Mouse (Mus musculus): ENCODE measurements at regions not wholly inside any gene's neighbourhood (a gene's known extent, or its start where the extent isn't known, plus 50 kb on each side); places are given as distances from the start of the nearest gene placed in this dataset.

GRCm38 (mm10) chrX:146231866-146232590, 727.0 kb upstream of the Amot start:
- Histone ChIP-seq H3K4me1 (replicated peaks) (no peaks in the 10 kb centered on the region), H3K9me3 (replicated peaks) (no peaks in the 10 kb centered on the region), H3K27me3 (no peaks in the 10 kb centered on the region), H3K4me2 (no peak overlapping the region), H3K4me3 (replicated peaks) (no peak overlapping the region), H3K27ac (peak overlapping the region; percentile 70; the same call in 1 of the 2 replicates), H3K36me3 (no peaks in the 10 kb centered on the region), H3K9ac (no peak overlapping the region)
- ATAC-seq (ENCODE audit: low read depth) (peak; percentile 96), DNase-seq (no peak)

DNA sequence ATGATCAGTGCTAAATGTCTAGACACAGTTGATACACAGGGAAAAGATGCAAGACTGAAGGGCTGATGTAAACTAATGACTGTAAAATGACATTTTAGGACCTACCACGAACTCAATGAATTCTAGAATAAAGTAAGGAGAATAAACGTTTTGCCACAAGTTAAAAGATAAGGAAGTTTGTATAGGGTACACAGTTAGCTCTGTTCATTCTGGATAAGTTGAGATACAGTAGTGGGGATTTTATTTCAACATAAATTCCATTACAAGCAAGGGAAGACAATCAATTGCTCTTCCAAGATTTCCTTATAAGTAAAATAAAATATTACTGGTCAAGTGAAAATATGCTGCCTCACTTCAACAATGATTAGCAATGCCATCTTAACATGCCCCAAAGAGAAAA, 727.8 kb upstream of the Amot start:
- Histone ChIP-seq H3K9me3 (replicated peaks) (no peaks in the 10 kb centered on the region), H3K27ac (no peak overlapping the region), H3K4me1 (replicated peaks) (no peaks in the 10 kb centered on the region), H3K4me2 (no peak overlapping the region), H3K27me3 (no peaks in the 10 kb centered on the region), H3K9ac (no peak overlapping the region), H3K4me3 (replicated peaks) (no peak overlapping the region), H3K36me3 (no peaks in the 10 kb centered on the region)
- DNase-seq: no peak
- 25% methylated on average over 2 of the region's 2 CpGs for WGBS (ENCODE audit: insufficient replicate concordance)
- ATAC-seq (ENCODE audit: low read depth): no peak

DNA sequence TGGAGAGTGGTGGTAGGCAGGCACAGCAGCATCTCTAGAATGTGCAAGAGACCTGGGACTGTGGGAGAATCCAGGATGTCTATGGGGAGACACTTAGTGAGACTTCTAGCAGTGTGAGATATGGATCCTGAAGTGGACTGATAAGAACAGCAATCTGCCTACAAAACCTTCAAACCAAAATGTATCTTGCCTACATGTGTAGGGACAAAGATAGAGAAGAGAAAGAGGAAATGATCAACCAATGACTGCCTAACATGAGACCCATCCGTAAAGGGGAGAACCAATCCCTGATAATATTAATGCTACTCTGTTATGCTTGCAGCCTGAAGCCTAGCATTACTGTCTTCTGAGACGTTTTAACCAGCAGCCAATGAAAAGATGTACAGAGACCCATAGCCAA, 706.6 kb upstream of the Htr2c start:
- WGBS (ENCODE audit: insufficient replicate concordance): 41% methylated on average over 2 of the region's 2 CpGs

More for the DNA sequence above, 706.6 kb upstream of the Htr2c start:
- Histone ChIP-seq H3K27me3 (no peaks in the 10 kb centered on the region), H3K9ac (no peak overlapping the region), H3K9me3 (replicated peaks) (no peaks in the 10 kb centered on the region), H3K4me2 (no peak overlapping the region), H3K36me3 (no peaks in the 10 kb centered on the region), H3K4me1 (replicated peaks) (no peaks in the 10 kb centered on the region), H3K4me3 (replicated peaks) (no peak overlapping the region), H3K27ac (no peak overlapping the region)
- DNase-seq: no peak
- ATAC-seq (ENCODE audit: low read depth): no peak

All from liver, embryonic 13.5 days (tissue).